Mouse (Mus musculus): ENCODE results near the gene Nxf1. TPM values are rescaled to one million over a fixed set of nuclear protein-coding genes. Genes with fewer than 3 reads are reported as not detected.
"Not testable (repeated sequence)": the region's sequence is repeated elsewhere in the genome, so short reads cannot be mapped to it uniquely, and the experiment has no call there.

The Nxf1 gene
- polyA plus RNA-seq, 1 experiment from 2014 or later = 54.5 TPM

DNA sequence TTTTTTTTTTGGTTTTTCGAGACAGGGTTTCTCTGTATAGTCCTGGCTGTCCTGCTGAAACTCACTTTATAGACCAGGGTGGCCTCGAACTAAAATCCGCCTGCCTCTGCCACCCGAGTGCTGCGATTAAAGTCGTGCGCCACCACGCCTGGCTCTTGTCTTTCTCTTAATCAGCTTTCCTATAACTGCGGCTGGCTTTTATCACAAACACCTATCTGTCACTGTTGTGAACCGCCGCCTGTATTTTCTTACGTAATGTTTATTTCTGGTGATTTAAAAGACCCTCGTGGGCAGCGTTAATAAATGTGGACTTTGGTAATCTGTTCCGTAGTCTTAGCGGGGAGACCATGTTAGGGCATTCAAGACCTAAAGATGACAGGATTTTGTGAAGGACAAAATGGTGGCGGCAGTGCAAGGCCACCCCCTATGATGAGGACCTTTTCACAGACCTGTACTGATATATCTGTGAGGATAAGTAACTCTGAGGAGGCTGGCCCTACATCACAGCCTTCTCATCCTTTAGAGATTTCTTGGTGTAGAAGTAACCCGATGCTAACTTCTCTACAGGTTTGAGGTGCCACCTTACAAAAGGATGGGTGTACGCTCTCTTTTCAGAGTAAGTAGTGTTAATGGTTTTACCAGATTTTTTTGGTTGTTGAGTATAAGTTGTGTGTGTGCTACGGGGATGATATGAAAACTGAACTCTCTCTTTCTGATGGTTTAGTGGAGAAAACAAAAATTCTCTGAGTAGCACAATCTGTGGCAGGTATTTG is 33.1 kb upstream of the Nxf1 start:
- H3K4me1 ChIP-seq (replicated peaks; ENCODE audit: control insufficient read depth, insufficient read depth, low read length) = no peaks in the 10 kb centered on the region
- WGBS = under 1% methylated on average over 20 of the region's 20 CpGs
- H3K36me3 ChIP-seq (ENCODE audit: control insufficient read depth, insufficient read depth) = peaks cover 26% of the 10 kb centered on the region
- peak overlapping the region; percentile 86 for H3K27ac ChIP-seq (ENCODE audit: low read depth, low read length)
- no peak for TF ChIP-seq CTCF (IDR thresholded peaks at IDR 0.05; ENCODE audit: low read depth)
- H3K9ac ChIP-seq (ENCODE audit: low read depth, low read length) = peak overlapping the region; percentile 88
- peak overlapping the region; percentile 71 for H3K4me3 ChIP-seq (ENCODE audit: low read depth, low read length)
- H3K4me2 ChIP-seq (replicated peaks; ENCODE audit: low read depth) = peak overlapping the region; percentile 69
- no peak; the same call in 1 of the 2 replicates for ATAC-seq
- H3K27me3 ChIP-seq (replicated peaks; ENCODE audit: control insufficient read depth, insufficient read depth, low read length) = no peaks in the 10 kb centered on the region
- H3K9me3 ChIP-seq (ENCODE audit: control insufficient read depth) = no peaks in the 10 kb centered on the region

DNA sequence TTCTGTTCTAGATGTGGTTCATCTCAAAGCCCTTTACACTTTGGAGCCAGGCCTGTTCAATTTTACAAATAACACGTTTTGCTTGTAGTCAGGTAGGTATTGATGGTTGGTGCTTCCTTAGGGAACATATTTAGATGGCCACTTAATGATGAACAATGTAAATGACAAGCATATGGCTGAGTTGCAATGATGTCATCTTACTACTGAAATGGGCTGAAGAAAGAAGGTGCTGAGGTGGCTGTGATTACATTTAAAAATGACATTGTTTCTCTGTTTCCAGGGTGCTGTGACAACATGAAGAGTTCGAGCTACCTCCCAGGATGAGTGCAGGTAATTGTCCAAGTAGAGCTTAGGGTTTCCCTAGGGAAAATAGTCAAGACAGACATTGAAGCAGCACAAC is 32.5 kb upstream of the Nxf1 start:
- no peak for TF ChIP-seq CTCF (IDR thresholded peaks at IDR 0.05; ENCODE audit: low read depth)
- peak overlapping the region; percentile 86; the same call in 1 of the 2 replicates for H3K27ac ChIP-seq (ENCODE audit: low read depth, low read length)
- ATAC-seq = no peak

DNA sequence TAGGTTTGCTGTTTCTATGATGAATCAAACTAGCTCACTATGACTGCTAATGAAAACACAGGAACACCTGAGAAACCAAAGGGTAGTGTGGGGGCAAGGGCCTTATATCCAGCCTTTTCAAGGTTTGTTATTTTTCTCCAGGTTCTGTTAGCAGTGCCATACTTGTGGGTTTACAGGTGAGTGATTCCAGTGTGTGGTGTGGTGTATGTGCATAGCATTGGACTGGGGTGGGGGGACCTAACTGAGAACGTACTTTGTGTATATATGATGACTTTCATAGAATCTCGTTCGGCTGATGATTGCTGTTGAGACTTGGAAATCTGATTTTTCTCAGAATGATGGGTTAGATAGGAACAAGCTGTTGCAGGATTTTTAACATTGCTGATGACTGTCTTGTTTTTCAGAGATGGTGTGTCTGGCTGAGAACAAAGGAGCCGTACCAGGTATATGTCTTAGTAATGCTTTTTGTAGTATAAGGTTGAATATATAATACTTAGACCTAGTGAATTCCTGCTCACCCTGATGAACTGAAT is 31.7 kb upstream of the Nxf1 start:
- Histone ChIP-seq H3K36me3 (ENCODE audit: control insufficient read depth, insufficient read depth) (peaks cover 26% of the 10 kb centered on the region), H3K4me2 (replicated peaks; ENCODE audit: low read depth) (peak overlapping the region; percentile 69), H3K9me3 (ENCODE audit: control insufficient read depth) (no peaks in the 10 kb centered on the region), H3K4me3 (ENCODE audit: low read depth, low read length) (peak overlapping the region; percentile 71; the same call in 1 of the 2 replicates), H3K9ac (ENCODE audit: low read depth, low read length) (0 out of 2 replicates have a peak overlapping the region, but pooled peaks have one; percentile 88), H3K27ac (ENCODE audit: low read depth, low read length) (no peak overlapping the region), H3K27me3 (replicated peaks; ENCODE audit: control insufficient read depth, insufficient read depth, low read length) (no peaks in the 10 kb centered on the region), H3K4me1 (replicated peaks; ENCODE audit: control insufficient read depth, insufficient read depth, low read length) (no peaks in the 10 kb centered on the region)
- 30% methylated on average over 4 of the region's 4 CpGs for WGBS
- TF ChIP-seq CTCF (IDR thresholded peaks at IDR 0.05; ENCODE audit: low read depth) = no peak
- ATAC-seq = no peak

More for the DNA sequence above, 32.5 kb upstream of the Nxf1 start:
- Histone ChIP-seq H3K4me3 (ENCODE audit: low read depth, low read length) (peak overlapping the region; percentile 71), H3K9me3 (ENCODE audit: control insufficient read depth) (no peaks in the 10 kb centered on the region), H3K9ac (ENCODE audit: low read depth, low read length) (peak overlapping the region; percentile 88; the same call in 1 of the 2 replicates), H3K36me3 (ENCODE audit: control insufficient read depth, insufficient read depth) (peaks cover 26% of the 10 kb centered on the region), H3K4me2 (replicated peaks; ENCODE audit: low read depth) (peak overlapping the region; percentile 69), H3K4me1 (replicated peaks; ENCODE audit: control insufficient read depth, insufficient read depth, low read length) (no peaks in the 10 kb centered on the region), H3K27me3 (replicated peaks; ENCODE audit: control insufficient read depth, insufficient read depth, low read length) (no peaks in the 10 kb centered on the region)
- 0% methylated on average over 2 of the region's 2 CpGs for WGBS

DNA sequence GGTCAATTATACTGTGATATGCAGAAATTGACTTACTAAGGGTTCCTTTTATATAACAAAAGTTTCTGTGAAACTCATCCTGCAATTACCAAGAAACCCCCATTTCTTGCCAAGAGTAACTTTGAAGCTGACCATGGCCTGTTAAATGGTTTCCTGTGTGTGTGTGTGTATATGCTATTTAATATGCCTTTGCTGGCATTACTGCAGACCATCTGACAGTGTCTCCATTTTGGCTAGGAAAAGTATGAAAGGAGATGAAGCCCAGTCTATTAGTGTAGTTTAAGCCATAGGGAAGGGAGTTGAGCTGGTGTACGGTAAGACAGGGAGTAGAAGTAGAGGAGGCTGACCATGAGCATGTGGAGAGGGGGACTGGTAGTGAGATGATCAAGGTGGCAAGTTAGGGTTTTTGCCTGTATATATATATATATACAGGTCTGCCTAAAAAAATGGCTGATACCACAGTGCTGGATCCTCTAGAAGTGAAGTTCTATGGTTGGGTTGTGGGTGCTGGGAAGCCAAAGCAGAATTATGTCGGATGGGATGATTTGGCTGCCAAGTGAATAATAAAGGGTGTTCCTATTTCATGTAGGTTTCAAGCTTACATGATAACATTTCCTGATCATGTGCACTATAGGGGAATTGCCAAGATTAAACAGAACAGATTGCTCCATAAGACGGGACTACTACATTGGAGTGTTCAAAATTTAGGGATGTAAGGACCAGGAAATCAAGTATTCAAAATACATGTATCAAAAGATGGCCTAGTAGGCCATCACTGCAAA is 30.1 kb upstream of the Nxf1 start:
- no peak for TF ChIP-seq CTCF (IDR thresholded peaks at IDR 0.05; ENCODE audit: low read depth)
- Histone ChIP-seq H3K27me3 (replicated peaks; ENCODE audit: control insufficient read depth, insufficient read depth, low read length) (no peaks in the 10 kb centered on the region), H3K36me3 (ENCODE audit: control insufficient read depth, insufficient read depth) (peaks cover 26% of the 10 kb centered on the region), H3K4me1 (replicated peaks; ENCODE audit: control insufficient read depth, insufficient read depth, low read length) (no peaks in the 10 kb centered on the region), H3K9me3 (ENCODE audit: control insufficient read depth) (no peaks in the 10 kb centered on the region), H3K4me3 (ENCODE audit: low read depth, low read length) (no peak overlapping the region), H3K4me2 (replicated peaks; ENCODE audit: low read depth) (no peak overlapping the region), H3K9ac (ENCODE audit: low read depth, low read length) (no peak overlapping the region), H3K27ac (ENCODE audit: low read depth, low read length) (no peak overlapping the region)
- 30% methylated on average over 3 of the region's 3 CpGs for WGBS
- ATAC-seq = no peak

DNA sequence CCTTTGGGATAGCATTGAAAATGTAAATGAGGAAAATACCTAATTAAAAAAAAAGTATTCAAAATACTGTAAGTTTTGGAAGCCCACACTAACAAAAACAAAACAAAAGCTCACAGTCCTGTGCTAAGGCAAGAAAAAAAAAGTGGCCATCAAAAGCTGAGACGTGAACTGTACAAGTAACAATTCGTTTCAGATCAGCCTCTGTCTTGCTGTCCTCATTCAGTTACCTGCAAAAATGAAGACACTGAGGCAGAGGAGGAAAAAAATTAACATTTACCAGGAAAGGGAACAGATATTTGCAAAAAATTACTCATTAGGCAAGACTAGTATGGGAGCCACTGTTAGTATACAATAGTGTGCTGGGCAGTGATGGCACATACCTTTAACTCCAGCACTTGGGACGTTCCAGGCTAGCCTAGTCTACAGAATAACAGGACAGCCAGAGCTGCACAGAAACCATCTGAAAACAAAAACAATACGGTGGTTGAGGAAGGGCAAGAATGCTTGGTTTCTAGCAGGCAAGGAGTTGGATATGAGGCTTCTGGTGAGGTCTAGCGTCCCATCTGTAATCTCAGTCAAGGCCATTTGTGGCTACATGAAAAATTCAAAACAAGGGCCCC is 29.3 kb upstream of the Nxf1 start:
- no peak for ATAC-seq
- no peak for TF ChIP-seq CTCF (IDR thresholded peaks at IDR 0.05; ENCODE audit: low read depth)
- 22% methylated on average over 5 of the region's 5 CpGs for WGBS

DNA sequence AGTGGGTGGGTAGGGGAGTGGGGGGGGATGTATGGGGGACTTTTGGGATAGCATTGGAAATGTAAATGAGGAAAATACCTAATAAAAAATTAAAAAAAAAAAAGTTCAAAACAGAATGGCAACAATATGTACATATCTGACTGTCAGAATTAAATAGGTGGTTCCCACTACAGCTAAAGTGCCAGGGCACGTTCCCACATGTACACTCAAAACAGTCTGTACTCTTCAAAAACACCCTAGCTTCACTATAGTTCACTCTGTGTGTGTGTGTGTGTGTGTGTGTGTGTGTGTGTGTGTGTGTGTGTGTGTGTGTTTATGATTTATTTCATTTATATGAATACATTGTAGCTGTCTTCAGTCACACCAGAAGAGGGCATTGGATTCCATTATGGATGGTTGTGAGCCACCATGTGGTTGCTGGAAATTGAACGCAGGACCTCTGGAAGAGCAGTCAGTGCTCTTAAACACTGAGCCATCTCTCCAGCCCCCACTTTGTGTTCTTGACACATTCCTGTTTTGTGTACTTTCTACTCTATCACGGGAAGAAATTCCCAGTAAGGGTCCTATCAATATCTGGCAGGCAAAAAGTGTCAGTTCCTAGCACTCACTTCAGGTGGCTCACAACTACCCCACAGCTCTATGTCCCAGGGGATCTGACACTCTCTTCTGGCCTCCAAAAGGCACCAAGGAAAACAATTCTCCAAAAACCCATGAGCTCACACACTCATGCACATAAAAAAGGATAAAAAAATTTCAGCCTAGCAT is 28.4 kb upstream of the Nxf1 start:
- WGBS = 46% methylated on average over 3 of the region's 3 CpGs
- H3K9ac ChIP-seq (ENCODE audit: low read depth, low read length); H3K4me3 ChIP-seq (ENCODE audit: low read depth, low read length); H3K4me1 ChIP-seq (replicated peaks; ENCODE audit: control insufficient read depth, insufficient read depth, low read length); ATAC-seq; H3K27ac ChIP-seq (ENCODE audit: low read depth, low read length); H3K4me2 ChIP-seq (replicated peaks; ENCODE audit: low read depth); H3K27me3 ChIP-seq (replicated peaks; ENCODE audit: control insufficient read depth, insufficient read depth, low read length); H3K9me3 ChIP-seq (ENCODE audit: control insufficient read depth): not testable (repeated sequence)
- H3K36me3 ChIP-seq (ENCODE audit: control insufficient read depth, insufficient read depth) = peaks cover 26% of the 10 kb centered on the region

More for the DNA sequence above, 29.3 kb upstream of the Nxf1 start:
- Histone ChIP-seq H3K9me3 (ENCODE audit: control insufficient read depth) (no peaks in the 10 kb centered on the region), H3K4me1 (replicated peaks; ENCODE audit: control insufficient read depth, insufficient read depth, low read length) (no peaks in the 10 kb centered on the region), H3K27ac (ENCODE audit: low read depth, low read length) (no peak overlapping the region), H3K9ac (ENCODE audit: low read depth, low read length) (no peak overlapping the region), H3K27me3 (replicated peaks; ENCODE audit: control insufficient read depth, insufficient read depth, low read length) (no peaks in the 10 kb centered on the region), H3K36me3 (ENCODE audit: control insufficient read depth, insufficient read depth) (peaks cover 26% of the 10 kb centered on the region), H3K4me2 (replicated peaks; ENCODE audit: low read depth) (no peak overlapping the region), H3K4me3 (ENCODE audit: low read depth, low read length) (no peak overlapping the region)
